Mouse (Mus musculus) liver, embryonic 14.5 days (tissue): Measurements from ENCODE around the gene Heatr5a. TPM values are rescaled to one million over a fixed set of nuclear protein-coding genes. Genes with fewer than 3 reads are reported as not detected.

ENCODE experiments used
- ATAC-seq: fragments of 200-750 bp; cut with Nextera tagmentation; 2 replicates; pipeline ENCODE4 v1.8.0; 2017; ENCODE audit warnings: moderate number of reproducible peaks, mild to moderate bottlenecking, moderate library complexity; ENCODE audit not compliant: insufficient read depth
- DNase-seq, 3 experiments: peaks; one replicate each; pipeline ENCODE4 v3.0.0-alpha.2; 2012 to 2013; ENCODE audit warnings: low read depth in 3 of 3, low spot score in 3 of 3
- H3K27ac ChIP-seq: fragments of 300-500 bp; sonication (generic); 2 replicates; pipeline ENCODE4 v1.5.1; 2014; ENCODE audit warnings: moderate library complexity, mild to moderate bottlenecking, control low read depth, inconsistent platforms
- H3K27me3 ChIP-seq: fragments of 300-500 bp; sonication (generic); 2 replicates; pipeline ENCODE4 v1.6.1; 2014; ENCODE audit warnings: mild to moderate bottlenecking, low read length, moderate library complexity; ENCODE audit not compliant: control insufficient read depth, insufficient read depth
- H3K36me3 ChIP-seq: fragments of 300-500 bp; sonication (generic); replicated peaks from 2 replicates; pipeline ENCODE4 v1.6.1; 2014; ENCODE audit warnings: low read depth; ENCODE audit not compliant: control insufficient read depth, insufficient read depth
- H3K4me1 ChIP-seq, 2 experiments: fragments of 200-500 bp in 1 of 2; fragments of 300-500 bp in 1 of 2; sonication (generic) in 1 of 2; replicated peaks; 2 replicates each; pipeline ENCODE4 v1.6.1; 2012 to 2014; ENCODE audit warnings: antibody characterized with exemption in 1 of 2, inconsistent platforms in 1 of 2, low read length in 1 of 2; ENCODE audit not compliant: control insufficient read depth in 2 of 2, insufficient read depth in 2 of 2
- H3K4me2 ChIP-seq: fragments of 300-500 bp; sonication (generic); 2 replicates; pipeline ENCODE4 v1.6.1; 2014; ENCODE audit warnings: low read depth, mild to moderate bottlenecking, control low read depth, moderate library complexity
- H3K4me3 ChIP-seq, 2 experiments: fragments of 200-500 bp in 1 of 2; fragments of 300-500 bp in 1 of 2; sonication (generic) in 1 of 2; 2 replicates each; pipeline ENCODE4 v1.5.1; 2012 to 2014; ENCODE audit warnings: low read depth in 2 of 2, low read length in 2 of 2, mild to moderate bottlenecking in 2 of 2, control low read depth in 1 of 2, inconsistent platforms in 1 of 2, moderate library complexity in 1 of 2; ENCODE audit not compliant: insufficient read depth in 1 of 2
- H3K9ac ChIP-seq: fragments of 300-500 bp; sonication (generic); replicated peaks from 2 replicates; pipeline ENCODE4 v1.6.1; 2014; ENCODE audit warnings: mild to moderate bottlenecking, control low read depth, moderate library complexity
- H3K9me3 ChIP-seq: fragments of 300-500 bp; sonication (generic); 2 replicates; pipeline ENCODE4 v1.6.1; 2016; ENCODE audit warnings: low read length, mixed read lengths; ENCODE audit not compliant: control insufficient read depth
- CTCF ChIP-seq: IDR thresholded peaks from 2 replicates; pipeline ENCODE4 v1.5.1; 2016; ENCODE audit warnings: antibody characterized with exemption, low read depth, control low read depth
- EP300 ChIP-seq: IDR thresholded peaks from 2 replicates; pipeline ENCODE4 v1.6.1; 2016; ENCODE audit warnings: antibody characterized with exemption, low read depth
- WGBS: fragments of 180-500 bp; shearing (Covaris S2); extraction: QIAGEN DNeasy Blood & Tissue Kit; methylation state at CpG from one replicate; pipeline ENCODE4 v1.1.7; 2014; ENCODE audit not compliant: insufficient replicate concordance; 5-methylcytosine and 5-hydroxymethylcytosine counted together
- polyA plus RNA-seq, 2 experiments: library from polyadenylated mRNA; depleted of rRNA in 1 of 2; stranded (reverse) in 1 of 2; unstranded in 1 of 2; fragments of >200 nt; fragmentation: Nextera tagmentation in 1 of 2; extraction: Ambion mirVana in 1 of 2; gene quantifications; 2 replicates each; pipeline versions ENCODE4 v1.2.1 to v1.2.3; 2012 to 2014

Gene Heatr5a
- polyA plus RNA-seq, 2 experiments, result 5.6 to 8.2 TPM

DNA sequence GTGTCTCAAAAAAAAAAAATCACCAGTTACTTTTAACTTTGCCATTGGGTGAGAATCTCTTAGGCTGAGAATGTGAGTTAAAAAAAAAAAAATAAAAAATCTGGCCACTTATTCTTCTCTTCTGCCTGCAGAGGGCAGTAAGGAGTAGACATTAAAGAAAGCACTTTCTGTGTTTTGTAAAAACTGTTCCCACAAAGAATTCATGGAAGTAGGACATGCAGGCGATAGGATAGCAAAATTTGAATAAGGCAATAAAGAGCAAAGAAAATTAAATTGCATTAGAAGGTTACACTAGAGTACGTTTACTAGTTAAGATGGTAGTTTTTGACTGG, 39.5 kb upstream of the Heatr5a start:
- DNase-seq, result peak in 1 of 3 experiments; percentile 37

GRCm38 (mm10) chr12:52009928-52010629, 39.0 kb upstream of the Heatr5a start:
- no peak overlapping the region for H3K27ac ChIP-seq
- TF ChIP-seq EP300 (no peak), CTCF (no peak)
- H3K4me3 ChIP-seq, result no peak overlapping the region
- peaks cover 5 to 6% of the 10 kb centered on the region in 2 experiments; a peak in 3 of 4 replicates for H3K4me1 ChIP-seq
- WGBS, result 64% methylated on average over 15 of the region's 15 CpGs
- no peak overlapping the region for H3K4me2 ChIP-seq
- no peaks in the 10 kb centered on the region for H3K36me3 ChIP-seq
- DNase-seq (no peak), ATAC-seq (no peak)
- H3K9me3 ChIP-seq, result no peaks in the 10 kb centered on the region
- no peak overlapping the region for H3K9ac ChIP-seq
- H3K27me3 ChIP-seq, result no peaks in the 10 kb centered on the region

More for the DNA sequence above, 39.5 kb upstream of the Heatr5a start:
- Histone ChIP-seq H3K36me3 (no peaks in the 10 kb centered on the region), H3K9ac (no peak overlapping the region), H3K4me3 (no peak overlapping the region), H3K27me3 (no peaks in the 10 kb centered on the region), H3K4me2 (no peak overlapping the region), H3K27ac (no peak overlapping the region), H3K9me3 (no peaks in the 10 kb centered on the region), H3K4me1 (peaks cover under 1 to 5% of the 10 kb centered on the region in 2 experiments; a peak in 1 of 4 replicates)
- 40% methylated on average over 2 of the region's 2 CpGs for WGBS
- TF ChIP-seq EP300 (no peak), CTCF (peak; percentile 43; the same call in 1 of the 2 replicates)
- ATAC-seq, result no peak

- Histone ChIP-seq H3K27ac (no peak overlapping the region), H3K36me3 (peaks cover 2% of the 10 kb centered on the region; the same call in 1 of the 2 replicates), H3K27me3 (no peaks in the 10 kb centered on the region), H3K9me3 (no peaks in the 10 kb centered on the region), H3K4me2 (peak overlapping the region; percentile 75), H3K4me1 (peaks cover 2 to 7% of the 10 kb centered on the region in 2 experiments; a peak in 3 of 4 replicates), H3K4me3 (peak overlapping the region; percentile 66 to 83), H3K9ac (peak overlapping the region; percentile 85)
- TF ChIP-seq EP300 (no peak), CTCF (no peak)
- DNase-seq, result no peak
- 37% methylated on average over 5 of the region's 5 CpGs for WGBS
- peak; percentile 34 for ATAC-seq
Measured at GRCm38 (mm10) chr12:52006633-52006994, 35.5 kb upstream of the Heatr5a start.

GRCm38 (mm10) chr12:52005877-52006632, 34.9 kb upstream of the Heatr5a start, which contains the start of gene Dtd2:
Dtd2 (minus strand) TSS chr12:52006501.
- under 1% methylated on average over 46 of the region's 46 CpGs for WGBS
- Histone ChIP-seq H3K27me3 (no peaks in the 10 kb centered on the region), H3K9ac (peak within 1 kb of the TSS; percentile 85), H3K4me1 (peaks cover 2 to 7% of the 10 kb centered on the region in 2 experiments; a peak in 3 of 4 replicates), H3K9me3 (no peaks in the 10 kb centered on the region), H3K36me3 (peaks cover 2% of the 10 kb centered on the region; the same call in 1 of the 2 replicates), H3K27ac (peak within 1 kb of the TSS; percentile 45), H3K4me2 (peak within 1 kb of the TSS; percentile 75), H3K4me3 (peak within 1 kb of the TSS; percentile 66 to 83)
- TF ChIP-seq EP300, result no peak
- TF ChIP-seq CTCF, result 0 out of 2 replicates have a peak, but pooled peaks have one; percentile 2
- DNase-seq (peak; percentile 68 to 76 (median 71)), ATAC-seq (peak; percentile 89)

GRCm38 (mm10) chr12:52002746-52003145, 31.6 kb upstream of the Heatr5a start:
- H3K9ac ChIP-seq, result no peak overlapping the region
- 83% methylated on average over 3 of the region's 3 CpGs for WGBS
- DNase-seq (no peak), ATAC-seq (no peak)
- H3K27ac ChIP-seq, result no peak overlapping the region
- H3K36me3 ChIP-seq, result peaks cover 6% of the 10 kb centered on the region
- peaks cover 7 to 11% of the 10 kb centered on the region in 2 experiments for H3K4me1 ChIP-seq
- no peaks in the 10 kb centered on the region for H3K9me3 ChIP-seq
- H3K4me2 ChIP-seq, result no peak overlapping the region
- H3K4me3 ChIP-seq, result no peak overlapping the region
- no peaks in the 10 kb centered on the region for H3K27me3 ChIP-seq
- TF ChIP-seq EP300 (no peak), CTCF (no peak)
